Mouse (Mus musculus): ENCODE results near the gene Nfe2l2.

- TF ChIP-seq GATA1 (IDR thresholded peaks at IDR 0.05; ENCODE audit: low read length) (no peak), TAL1 (IDR thresholded peaks at IDR 0.05; ENCODE audit: low read length) (no peak)
These were observed 31.9 kb downstream of the Nfe2l2 start for GRCm38 (mm10) chr2:75672561-75672960.

Measured in erythroblast, embryonic 14.5 days (primary cell).